Mouse (Mus musculus) adrenal gland, adult (tissue): ENCODE measurements around the gene Myo1a.

Source experiments
- DNase-seq, 2 experiments: peaks; one replicate each; pipeline ENCODE4 v3.0.0; 2022 to 2023; ENCODE audit warnings: low spot score in 1 of 2; ENCODE audit not compliant: inconsistent age in 2 of 2

Gene Myo1a

DNA sequence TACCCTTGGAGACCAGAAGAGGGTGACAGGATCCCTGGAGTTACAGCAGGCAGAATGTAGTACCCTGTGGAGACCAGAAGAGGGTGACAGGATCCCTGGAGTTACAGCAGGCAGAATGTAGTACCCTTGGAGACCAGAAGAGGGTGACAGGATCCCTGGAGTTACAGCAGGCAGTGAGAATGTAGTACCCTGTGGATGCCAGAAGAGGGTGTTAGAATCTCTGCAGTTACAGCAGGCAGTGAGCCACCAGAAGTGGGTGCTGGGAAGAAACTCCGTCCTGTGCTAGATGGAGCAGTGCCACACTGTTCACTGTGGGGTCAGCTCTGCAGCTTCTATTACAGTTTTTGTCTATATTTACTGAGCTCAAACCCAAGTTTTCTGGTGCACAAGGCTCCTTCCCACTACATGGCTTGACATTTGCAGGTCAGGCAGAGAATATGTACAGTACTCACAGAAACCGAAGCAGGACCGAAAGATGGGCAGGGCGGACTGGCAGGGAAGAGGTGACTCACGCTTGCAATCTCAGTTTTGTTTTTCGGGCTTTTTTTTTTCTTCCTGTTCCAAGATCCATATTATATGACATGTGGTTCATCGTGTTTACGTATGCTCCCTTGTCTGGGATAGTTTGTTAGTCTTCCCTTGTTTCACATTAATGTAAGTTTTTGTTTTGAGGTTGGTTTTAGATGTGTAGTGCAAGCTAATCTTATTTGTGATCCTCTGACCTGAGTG, 30.0 kb upstream of the Myo1a start:
- peak; percentile 90 to 97 for DNase-seq

DNA sequence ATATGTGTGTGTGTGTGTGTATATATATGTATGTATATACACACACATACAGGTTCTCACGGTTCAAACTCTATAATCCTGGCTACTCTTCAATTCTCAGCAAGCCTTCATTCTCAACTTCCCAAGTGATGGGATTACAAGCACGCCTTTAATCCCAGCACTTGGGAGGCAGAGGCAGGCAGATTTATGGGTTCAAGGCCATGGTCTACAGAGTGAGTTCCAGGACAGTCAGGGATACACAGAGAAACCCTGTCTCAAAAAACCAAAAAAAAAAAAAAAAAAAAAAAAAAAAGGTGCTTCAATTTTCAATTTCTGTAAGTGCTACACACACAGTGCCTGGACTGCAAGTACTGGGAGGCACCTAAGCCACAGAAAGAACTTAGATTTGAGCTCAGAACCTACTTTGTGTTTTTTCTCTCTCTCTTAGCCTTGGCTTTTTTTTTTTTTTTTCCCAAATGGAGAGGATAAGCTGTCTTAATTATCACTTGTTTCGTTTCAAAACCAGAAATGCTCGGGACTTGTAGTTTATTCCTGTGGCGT, 29.0 kb upstream of the Myo1a start:
- DNase-seq: peak; percentile 31 to 65

DNA sequence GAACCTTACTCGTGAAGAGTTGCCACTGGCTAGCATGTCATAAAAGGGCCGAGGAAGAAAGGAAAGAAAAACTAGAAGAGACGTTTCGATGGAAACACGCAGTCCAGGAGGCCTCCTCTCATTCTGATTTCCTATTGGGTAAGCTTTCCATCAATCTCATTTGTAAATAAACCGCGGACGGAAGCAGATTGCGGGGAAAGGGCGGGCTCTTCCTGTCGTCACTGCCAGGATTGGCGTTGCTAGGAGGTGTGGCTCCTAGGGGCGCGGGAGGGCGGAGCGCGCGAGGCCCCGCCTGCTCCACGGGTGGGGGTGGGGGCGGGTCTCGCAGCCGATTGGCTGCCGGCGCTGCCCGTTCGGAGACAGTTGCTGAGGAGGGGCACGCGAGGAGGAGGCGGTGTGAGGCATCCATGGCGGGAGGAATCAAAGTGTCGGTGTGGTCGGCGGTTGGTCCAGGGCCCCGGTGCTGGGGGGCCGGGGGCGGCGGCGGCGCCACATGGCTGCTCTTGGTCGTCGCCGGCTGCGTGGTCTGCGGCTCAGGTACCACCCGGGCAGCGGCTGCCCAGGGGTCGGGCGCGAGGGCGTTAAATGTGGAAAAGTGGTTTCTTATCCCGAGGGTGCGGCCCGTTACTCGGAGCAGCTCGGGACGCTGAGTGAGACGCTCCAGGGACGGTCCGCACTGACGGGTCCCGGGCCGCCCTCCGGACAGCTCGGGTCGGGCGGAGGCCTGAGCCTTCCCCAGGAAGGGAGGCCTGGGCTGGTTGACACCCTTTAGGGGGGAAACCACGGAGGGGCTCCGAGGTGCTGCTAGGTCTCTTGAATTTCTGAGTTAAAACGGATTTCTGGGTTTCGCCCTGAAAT, 28.1 kb upstream of the Myo1a start:
- DNase-seq: peak; percentile 95 to 96

DNA sequence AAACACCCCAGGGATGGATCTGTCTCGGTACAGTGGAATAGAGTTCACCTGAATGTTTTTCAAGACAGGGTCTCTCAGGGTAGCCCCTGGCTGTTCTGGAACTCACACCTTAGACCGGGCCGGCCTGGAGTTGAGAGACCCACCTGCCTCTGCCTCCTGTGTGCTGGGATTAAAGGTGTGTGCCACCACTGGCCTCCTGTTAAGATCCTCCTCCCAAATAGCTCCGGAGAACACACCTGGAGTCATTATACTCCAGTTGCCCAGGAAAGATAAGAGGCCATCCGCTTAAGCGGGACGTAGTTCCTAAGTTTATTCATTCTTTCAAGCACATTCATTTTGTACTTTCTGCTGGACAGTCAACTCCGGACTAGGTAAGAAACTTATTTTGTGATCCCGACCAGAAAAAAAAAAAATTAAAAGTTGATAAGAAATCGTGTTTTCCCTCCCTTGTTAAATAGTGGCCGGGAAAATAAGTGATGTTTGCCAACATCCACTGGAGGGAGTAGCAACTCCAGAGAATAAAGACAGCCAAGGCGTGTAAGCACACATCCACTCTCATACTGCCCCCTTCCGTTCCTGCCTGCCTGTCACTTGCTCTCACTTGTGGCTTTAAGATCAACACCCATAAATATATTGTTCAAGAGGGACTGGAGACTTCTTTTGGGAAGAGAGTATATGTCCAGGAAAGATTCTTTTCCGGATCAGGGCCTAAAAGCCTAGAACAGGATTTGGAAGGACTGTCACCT, 27.2 kb upstream of the Myo1a start:
- DNase-seq: peak; percentile 68 to 86

DNA sequence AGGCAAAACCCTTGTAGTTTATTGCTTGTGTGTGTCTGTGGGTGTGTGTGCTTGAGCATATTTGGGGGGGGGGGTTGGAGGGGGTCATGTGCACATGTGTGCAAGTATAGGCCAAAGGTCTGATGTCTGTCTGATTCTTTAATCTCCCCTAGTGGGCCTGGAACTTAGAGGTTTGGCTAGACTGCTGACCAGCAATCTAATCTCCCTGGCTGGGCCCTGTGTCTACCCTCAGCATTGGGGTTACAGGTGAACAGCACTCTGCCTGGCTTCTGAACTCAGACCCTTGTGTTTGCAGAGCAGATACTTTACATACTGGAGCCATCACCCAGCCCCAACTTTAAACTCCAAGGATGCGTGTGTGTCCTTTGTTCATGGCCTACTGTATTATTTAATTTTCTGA, 25.8 kb upstream of the Myo1a start:
- DNase-seq: peak in 1 of 2 experiments; percentile 20

DNA sequence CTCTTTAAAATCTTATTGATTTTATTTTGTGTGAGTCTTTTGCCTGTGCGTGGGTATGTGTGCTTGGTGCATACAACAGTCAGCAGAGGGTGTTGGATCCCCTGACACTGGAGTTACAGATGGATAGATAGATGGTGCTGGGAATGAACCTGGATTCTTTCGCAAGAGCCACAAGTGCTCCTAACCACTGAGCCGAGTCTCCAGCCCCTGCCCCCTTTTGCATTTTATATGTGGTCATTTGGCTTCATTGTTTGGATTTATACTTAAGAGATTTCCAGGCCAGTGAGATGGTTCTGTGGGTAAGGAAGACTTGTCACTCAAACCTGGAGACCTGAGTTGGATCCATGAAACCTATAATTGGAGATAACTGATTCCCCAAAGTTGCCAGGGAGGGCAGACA, 25.1 kb upstream of the Myo1a start:
- DNase-seq: no peak

DNA sequence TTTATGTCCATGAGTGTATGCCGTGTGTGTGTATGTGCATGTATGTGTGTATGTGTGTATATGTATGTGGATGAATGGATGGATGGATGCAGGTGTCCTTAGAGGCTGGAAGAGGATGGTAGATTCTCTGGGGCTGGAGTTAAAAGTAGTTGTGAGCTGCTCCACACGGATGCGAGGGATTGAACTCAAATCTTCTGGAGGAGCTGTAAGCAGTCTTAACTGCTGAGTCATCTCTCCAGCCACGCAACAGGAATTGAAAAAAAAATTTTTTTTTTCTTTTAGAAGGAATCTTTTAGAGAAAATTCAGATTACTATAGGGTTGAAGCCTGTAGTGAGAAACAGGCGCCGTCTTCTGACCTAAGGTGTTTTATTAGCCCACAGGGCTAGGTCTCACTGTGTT, 22.1 kb upstream of the Myo1a start:
- DNase-seq: no peak

DNA sequence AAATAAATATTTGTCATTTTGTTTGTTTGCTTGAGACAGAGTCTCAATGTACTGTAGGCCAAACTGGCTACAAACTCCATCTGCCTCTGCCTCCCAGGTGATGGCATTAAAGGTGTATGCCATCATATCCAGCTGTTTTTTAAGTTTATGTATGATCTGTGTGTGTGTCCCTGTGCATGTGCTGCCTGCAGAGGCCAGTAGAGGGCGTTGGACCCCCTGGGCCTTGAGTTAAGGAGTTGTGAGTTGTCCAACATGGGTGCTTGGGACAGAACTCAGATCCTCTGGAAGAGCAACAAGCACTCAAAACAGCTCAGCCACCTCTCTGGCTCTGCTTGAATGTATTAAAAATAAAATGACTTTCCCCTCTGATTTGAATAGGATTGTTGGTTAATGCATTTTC, 13.9 kb upstream of the Myo1a start:
- DNase-seq: no peak

DNA sequence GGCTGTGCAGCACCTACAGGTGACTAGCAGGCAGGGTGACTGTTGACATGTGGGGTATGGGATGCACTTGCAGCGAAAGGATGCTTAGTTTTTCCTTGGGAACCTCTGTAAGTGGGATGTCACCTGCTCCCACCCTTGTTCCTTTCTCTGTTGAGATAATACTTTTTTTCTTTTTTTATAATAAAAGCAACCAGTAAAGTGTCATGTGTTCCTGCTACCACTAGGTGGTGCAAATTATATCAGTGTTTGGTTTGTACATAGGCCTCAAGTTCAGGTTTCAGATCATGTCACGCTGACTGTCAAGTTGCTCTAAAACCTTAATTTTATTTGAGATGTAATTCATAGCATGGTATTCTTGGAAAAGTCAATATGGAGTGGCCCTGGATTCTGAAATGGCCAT, 10.3 kb upstream of the Myo1a start:
- DNase-seq: peak in 1 of 2 experiments; percentile 77

DNA sequence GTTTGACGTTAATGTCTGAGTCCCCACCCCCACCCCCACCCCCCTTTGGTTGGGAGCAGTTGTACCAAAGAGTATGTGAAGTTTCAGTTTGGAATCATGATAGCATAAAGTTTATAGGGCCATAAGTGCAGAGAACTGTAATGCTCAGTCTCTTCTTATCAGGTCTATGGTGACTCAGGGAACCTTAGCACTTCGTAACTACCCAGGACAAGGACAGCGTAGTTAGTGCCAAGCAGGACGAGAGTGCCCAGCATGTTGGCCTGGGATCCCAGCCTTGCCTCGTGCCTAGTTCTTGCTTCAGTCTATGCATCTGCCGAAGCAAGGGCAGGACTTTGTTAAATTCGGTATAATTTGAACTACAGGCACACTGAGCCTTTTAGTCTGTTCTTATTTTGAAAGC, 9.2 kb upstream of the Myo1a start:
- DNase-seq: peak; percentile 68 to 86

DNA sequence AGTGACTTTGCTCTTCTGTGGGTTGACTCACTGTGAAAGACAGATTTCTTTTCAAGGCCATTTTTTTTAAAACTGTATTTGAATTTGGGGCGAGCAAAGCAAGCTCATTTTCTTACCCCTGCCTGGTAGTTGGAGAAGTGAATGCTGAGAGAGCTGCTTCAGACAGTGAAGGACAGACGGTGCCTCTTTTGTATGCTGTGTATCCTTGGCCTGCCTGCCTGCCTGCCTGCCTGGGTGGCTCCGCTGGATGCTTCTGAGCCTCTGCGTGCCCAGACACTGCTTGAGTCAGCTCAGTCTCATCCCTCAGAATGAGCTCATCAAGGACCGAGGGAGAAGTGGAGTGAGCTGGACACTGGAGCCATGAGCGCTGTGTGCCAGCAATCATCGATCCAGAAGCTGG, 6.0 kb upstream of the Myo1a start:
- peak; percentile 87 to 88 for DNase-seq

DNA sequence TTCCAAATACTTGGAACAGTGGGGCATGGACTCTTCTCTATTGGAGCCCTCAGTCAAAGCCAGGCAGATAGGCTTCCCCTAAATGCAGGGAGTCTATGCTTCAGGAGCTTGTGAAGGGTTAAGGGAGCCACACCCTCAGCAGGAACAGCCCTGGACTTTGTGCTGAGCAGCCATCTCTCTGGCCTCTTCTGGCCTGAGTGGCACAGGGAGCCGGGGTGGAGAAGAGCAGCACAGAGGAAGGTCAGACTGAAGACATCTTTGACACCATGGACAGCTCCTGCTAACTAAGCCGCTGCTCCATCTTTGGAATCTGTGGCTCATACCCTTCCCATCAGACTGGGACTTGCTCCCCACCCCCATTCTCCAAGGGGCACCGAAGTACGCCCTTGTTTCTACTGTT, 1.7 kb upstream of the Myo1a start:
- DNase-seq: peak in 1 of 2 experiments; percentile 46

DNA sequence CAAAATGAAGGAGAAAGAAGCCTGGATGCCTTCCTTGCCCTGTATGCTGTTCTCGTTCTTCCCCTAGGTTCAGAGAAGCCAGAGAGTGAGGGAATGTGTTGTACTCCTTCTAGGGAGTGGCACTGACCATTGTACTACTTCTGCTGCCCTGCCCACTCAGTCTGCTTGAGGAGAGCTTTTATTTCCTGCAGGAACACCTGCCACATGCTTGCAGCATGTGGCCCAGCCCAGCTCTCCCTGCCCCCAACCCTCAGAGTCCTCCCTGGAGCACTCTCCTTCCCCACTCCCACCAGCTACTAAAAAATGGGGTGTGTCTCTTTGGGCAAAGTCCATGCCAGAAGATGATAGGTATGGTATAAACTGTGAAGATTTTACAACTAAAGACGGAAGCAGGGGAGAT, 677 bp upstream of the Myo1a start:
- DNase-seq: no peak

DNA sequence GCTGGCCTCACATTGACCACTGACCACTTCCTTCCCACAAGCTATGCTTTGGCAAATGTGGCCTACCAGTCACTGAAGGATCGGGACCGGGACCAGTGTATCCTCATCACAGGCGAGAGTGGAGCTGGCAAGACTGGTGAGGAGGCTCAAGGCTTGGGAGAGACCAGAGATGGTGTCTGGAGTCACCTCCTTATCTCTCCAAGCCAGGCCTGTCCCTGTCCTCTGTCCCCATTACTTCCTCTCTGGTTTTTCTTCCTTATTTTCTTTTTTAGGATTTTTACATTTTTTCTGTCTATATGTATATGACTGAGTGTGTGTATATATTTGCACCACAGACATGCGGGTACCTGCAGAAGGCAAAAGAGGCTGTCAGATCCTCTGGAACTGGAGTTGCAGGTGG, 813 bp downstream of the Myo1a start:
- no peak for DNase-seq

DNA sequence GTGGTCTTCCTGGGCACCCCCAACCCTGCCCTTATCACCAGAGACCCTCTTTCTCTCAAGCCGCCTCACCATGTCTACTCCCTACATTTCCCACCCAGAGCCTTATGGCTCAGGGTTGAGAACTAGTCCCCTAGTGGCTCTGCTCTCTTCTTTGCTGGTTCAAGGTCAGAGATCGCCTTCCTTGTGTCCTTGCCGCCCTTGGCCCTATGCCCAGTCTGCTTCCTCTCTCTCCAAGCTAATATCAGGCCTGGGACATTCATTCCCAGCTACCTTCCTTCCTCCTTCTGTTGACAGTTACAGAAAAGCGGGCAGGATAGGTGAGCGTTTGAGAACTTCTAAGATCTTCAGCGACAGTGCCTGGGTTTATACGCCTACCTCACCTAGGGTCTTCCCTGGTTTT, 2.8 kb downstream of the Myo1a start:
- DNase-seq: peak; percentile 88 to 93

DNA sequence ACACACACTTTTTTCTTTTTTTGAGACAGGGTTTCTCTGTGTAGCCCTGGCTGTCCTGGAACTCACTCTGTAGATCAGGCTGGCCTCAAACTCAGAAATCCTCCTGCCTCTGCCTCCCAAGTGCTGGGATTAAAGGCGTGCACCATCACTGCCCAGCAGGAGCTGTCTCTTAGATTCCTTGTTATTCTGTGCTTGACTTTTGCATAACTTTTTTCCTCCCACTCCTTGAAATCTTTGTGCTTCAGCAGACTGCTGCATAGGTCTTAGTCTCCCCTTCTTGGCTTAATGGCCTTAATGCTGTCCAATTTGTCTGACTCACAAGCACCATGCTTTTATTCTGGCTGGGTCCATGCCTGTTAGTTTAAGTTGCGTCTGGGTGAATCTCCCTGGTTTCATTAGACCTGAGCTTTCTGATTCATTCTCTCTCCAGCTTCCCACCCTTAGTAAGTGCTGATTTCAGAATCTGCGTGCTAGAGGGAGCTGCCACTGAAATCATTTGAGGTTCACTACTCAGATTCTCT, 3.9 kb downstream of the Myo1a start:
- DNase-seq: peak in 1 of 2 experiments; percentile 65

DNA sequence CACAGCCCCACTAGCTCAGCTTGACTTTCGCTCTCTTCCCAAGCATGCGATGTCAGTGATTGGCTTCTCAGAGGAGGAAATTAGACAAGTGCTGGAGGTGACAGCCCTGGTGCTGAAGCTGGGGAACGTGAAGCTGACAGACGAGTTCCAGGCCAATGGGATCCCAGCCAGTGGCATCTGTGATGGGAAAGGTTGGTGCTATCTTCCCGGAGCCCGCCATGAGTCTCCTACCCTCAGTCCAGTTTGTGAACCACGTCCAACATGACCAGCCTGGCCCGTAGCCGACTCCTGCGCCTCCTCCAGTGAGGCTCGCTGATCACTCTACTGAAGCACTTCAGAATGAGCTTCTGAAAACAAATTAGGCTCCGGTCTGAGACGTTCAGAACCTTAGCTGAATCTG, 5.4 kb downstream of the Myo1a start:
- no peak for DNase-seq

DNA sequence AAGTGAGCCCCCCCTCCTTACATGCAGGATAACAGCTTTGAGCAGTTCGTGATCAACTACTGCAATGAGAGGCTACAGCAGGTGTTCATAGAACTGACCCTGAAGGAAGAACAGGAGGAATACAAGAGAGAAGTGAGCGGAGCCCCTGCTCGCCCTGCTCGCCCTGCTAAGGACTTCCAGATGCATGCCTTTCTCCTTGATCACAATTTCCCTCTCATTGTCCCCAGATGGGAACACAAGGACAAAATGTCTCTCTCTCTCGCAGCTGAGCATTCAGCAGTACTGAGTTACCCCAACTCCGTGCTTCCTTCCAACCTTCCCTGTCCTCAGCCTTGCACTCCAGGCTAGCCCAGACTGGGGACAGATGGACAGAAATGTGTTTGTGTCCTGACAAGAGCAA, 7.8 kb downstream of the Myo1a start:
- DNase-seq: no peak

DNA sequence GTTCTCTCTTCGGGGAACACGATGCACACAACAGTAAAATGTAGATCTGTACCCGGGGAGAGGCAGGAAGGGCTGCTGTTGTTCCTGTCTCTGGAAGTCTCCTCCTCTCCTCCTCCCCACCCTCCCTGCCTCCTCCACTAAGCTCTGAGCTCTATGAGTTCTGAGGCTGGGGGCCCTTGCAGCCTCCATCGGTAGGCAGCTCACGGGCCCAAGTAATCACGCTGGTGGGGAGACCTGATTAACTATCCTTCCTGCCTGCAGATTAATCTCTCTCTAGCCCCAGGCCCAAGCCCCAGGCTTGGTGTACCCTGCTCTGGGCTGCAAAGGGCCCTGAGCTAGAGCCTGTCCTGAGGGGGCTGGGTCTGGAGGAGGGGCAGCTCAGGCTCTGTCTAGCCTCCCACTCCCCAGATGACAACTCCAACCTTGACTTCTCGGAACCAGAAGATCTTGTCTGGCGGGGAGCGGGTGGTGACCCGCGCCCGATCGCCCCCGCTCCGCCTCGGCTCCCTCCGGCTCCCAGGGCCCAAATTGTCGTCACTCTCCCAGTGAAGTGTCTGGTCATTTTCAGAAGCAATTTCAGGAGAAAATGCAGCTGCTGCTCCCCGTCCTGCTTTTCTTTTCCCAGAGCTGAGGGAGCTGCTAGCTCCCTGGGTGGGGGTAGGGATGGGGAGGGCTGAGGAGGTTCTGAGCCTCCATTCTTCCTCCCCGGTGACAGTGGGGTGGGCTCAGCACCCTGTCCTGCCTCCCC, 16.9 kb downstream of the Myo1a start:
- DNase-seq: no peak

DNA sequence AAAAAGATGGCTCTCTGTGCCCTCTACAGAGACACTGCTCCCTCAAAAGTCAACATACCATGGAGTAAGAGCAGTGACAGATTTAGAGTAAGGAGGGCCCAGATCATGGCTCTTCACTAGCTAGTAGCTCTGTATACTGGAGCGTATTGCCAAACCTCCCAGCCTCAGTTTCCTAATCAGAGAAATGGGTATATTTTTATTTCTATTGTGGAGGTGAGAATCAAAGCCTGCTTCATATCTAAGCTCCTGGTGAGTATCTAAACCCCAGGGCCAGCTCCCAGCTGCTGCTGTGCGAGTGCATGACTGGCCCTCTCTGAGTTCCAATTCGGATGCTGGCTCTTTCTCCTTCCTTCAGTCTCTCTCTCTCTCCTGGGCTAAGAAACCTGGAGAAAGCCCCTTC, 19.2 kb downstream of the Myo1a start, which contains the start of gene Tac2:
Tac2 (plus strand) TSS at position 301 of the 400 bp plus-strand sequence.
- no peak for DNase-seq
